Mouse (Mus musculus) cerebellum, postnatal 14 days (tissue): ENCODE measurements around the gene Brinp3.

Experiments used
- DNase-seq, 2 experiments: peaks; one replicate each; pipeline ENCODE4 v3.0.0; 2021; ENCODE audit warnings: mixed read lengths in 2 of 2

The Brinp3 gene

GRCm38 (mm10) chr1:146799986-146800553 lies 305.5 kb downstream of the Brinp3 start:
- DNase-seq: no peak

DNA sequence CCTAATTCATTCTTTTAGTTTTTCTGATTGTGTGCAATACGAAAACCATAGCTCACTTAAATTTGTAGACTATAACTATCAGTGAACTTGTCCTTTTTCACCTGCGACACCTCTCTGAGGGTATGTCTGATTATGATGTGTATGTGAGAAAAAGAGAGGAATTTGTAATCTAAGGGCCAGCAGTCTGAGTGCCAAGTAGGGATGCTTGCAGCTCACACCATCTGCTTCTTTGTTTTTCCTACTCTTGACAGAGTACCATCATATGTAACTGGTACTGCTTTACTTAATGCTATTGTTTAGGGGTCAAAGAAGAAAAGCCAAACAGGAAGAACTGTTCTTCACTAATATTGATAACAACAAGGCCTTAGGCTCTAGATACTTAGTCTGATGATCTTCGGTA lies 307.3 kb downstream of the Brinp3 start:
- DNase-seq: peak in 1 of 2 experiments; percentile 38

GRCm38 (mm10) chr1:146807765-146808164 lies 313.2 kb downstream of the Brinp3 start:
- DNase-seq: no peak

DNA sequence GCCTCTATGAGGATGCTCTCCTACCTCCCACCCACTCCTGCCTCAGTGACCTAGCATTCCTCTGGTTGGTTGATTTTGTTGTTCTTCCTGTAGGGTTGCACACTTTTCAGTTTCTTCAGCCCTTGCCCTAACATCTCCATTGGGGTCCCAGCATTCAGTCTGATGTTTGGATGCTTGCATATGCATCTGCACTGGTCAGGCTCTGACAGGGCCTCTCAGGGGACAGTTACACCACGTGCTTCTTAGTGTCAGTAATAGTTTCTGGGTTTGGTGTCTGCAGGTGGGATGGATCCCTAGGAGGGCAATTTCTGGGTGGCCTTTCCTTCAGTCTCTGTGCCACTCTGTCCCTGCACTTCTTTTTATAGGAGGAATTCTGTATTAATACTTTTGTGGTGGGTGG lies 339.3 kb downstream of the Brinp3 start:
- DNase-seq: no peak

DNA sequence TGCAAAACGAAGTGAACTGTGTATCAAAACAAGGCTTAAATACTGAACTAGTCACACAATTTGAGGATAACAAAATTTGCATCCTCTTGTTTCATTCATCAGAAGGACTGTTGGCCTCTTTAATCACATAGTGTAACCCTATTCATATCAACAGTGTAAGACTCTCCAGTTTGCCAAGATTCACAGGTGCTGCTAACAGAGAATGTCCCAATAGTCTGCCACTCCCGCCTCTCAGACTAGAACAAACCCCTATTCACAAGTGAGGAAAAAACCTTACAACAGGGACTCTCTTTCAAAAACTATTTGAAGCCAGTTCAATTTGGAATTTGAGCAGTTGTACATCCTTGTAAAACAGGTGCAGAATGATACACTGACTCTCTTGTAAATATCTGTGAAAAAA lies 349.5 kb downstream of the Brinp3 start:
- peak in 1 of 2 experiments; percentile 26 for DNase-seq

DNA sequence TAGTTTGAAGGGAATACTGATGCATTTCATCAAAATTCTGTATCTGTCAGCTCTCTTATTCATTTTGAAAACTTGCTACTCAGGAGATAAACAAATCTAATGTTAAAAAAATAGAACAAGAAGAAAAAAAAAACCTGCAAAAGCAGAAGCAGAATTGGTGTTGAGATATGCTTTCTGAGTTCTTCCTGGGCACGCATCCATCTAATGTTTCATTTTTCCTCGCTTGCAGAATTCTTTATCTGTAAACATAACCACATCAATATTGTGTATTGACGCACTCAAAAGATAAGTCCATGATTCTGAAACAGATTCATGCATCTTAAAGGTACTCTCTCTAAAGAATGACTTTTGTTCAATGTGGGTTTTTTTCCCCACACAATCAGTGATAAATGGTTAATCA lies 354.3 kb downstream of the Brinp3 start:
- no peak for DNase-seq

DNA sequence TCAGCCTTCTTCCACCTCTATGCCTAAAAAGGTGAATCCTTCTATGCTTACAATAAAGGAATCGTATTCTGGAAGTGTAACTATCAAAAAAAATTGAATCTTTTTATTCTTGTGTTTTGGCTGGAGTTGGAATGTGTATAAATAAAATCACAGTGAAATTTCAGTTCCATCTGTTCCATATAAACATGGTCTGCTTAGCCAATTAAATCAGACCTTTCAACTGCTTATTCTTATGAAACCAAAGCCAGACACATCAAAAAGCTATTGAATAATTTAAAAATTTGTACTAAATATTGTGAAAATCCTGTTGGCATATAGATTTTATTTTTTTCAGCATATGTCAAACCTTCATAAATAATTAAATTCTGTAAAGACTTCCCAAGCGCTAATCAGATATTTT lies 355.6 kb downstream of the Brinp3 start:
- DNase-seq: no peak

- no peak for DNase-seq
These were observed 404.1 kb downstream of the Brinp3 start for GRCm38 (mm10) chr1:146898636-146899035.

GRCm38 (mm10) chr1:146901691-146902090 lies 407.1 kb downstream of the Brinp3 start:
- DNase-seq: no peak

DNA sequence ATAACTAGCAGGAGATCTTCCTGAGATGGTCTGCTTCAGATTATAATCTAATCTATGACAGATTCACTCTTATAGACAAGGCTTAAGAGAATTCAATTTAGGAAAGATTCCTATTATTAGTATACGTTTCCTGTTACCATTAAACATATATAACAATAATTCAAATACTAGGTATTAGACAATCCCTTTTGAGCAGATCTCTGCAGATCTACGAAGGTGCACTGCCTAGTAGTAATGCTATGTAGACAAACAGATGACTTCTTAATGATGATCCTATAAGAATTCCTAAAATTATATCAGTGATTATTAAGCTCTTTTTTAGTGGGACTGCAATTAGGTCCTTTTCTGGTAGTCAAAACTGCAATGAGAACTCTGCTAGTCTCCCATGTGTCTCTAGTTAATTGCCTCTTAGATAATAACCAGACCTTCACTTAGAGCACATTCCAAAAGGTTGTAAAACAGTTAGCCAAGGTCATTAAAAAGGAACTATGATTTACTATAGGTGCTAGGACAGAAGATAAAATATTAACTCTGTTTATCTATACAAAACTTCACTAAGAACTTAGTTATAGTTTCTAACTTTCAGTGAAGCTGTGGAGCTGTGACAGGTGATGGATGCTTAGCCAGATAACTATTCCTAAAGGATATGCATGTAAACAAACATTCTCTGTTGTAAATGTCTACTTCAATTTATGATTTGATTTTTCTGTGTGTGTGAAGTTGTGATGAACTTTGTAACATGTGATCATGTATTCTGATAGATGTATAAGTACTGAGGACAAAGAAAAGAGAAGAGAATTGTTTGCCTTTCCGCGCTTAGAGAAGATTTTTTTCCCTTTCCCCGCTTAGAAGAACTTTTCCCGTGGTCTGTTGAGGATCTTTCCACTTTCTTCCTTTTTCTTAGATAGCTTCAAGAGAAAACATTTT lies 445.2 kb downstream of the Brinp3 start:
- no peak for DNase-seq
